Mouse (Mus musculus) MEL (cell line): ENCODE results near the gene Dph3. TPM values are rescaled to one million over a fixed set of nuclear protein-coding genes. Genes with fewer than 3 reads are reported as not detected.

Experiments used
- DNase-seq: peaks from one replicate; pipeline ENCODE4 v3.0.0; 2011; ENCODE audit warnings: low read depth, low spot score
- H3K27ac ChIP-seq: 2 replicates; pipeline ENCODE4 v1.5.1; 2012; ENCODE audit warnings: low read depth, mild to moderate bottlenecking, control low read depth, low read length, moderate library complexity; ENCODE audit not compliant: control insufficient read depth
- H3K27me3 ChIP-seq, 2 experiments: fragments of 150-350 bp in 1 of 2; sonication (generic) in 1 of 2; 2 replicates each; pipeline ENCODE4 v1.6.1; 2012; ENCODE audit warnings: low read length in 2 of 2, mild to moderate bottlenecking in 2 of 2, improper control_type of control experiment in 1 of 2, moderate library complexity in 1 of 2; ENCODE audit not compliant: insufficient read depth in 2 of 2, control insufficient read depth in 1 of 2
- H3K36me3 ChIP-seq, 2 experiments: 2 replicates each; pipeline ENCODE4 v1.6.1; 2012 to 2014; ENCODE audit warnings: low read length in 2 of 2, improper control_type of control experiment in 1 of 2, inconsistent platforms in 1 of 2, mild to moderate bottlenecking in 1 of 2; ENCODE audit not compliant: insufficient read depth in 2 of 2, control insufficient read depth in 1 of 2
- H3K4me1 ChIP-seq, 2 experiments: fragments of 150-350 bp in 1 of 2; sonication (generic) in 1 of 2; 2 replicates each; pipeline ENCODE4 v1.6.1; 2012; ENCODE audit warnings: low read length in 2 of 2, improper control_type of control experiment in 1 of 2, mild to moderate bottlenecking in 1 of 2; ENCODE audit not compliant: insufficient read depth in 2 of 2, control insufficient read depth in 1 of 2
- H3K4me3 ChIP-seq, 2 experiments: fragments of 150-350 bp in 1 of 2; sonication (generic) in 1 of 2; 2 replicates each; pipeline ENCODE4 v1.5.1; 2012; ENCODE audit warnings: low read depth in 2 of 2, low read length in 2 of 2, mild to moderate bottlenecking in 2 of 2, moderate library complexity in 2 of 2, control low read depth in 1 of 2, improper control_type of control experiment in 1 of 2; ENCODE audit not compliant: control insufficient read depth in 1 of 2, insufficient read depth in 1 of 2
- H3K79me2 ChIP-seq: 2 replicates; pipeline ENCODE4 v1.6.1; 2012; ENCODE audit warnings: mild to moderate bottlenecking, low read length, moderate library complexity; ENCODE audit not compliant: control insufficient read depth, poor library complexity, insufficient read depth
- H3K9ac ChIP-seq: 2 replicates; pipeline ENCODE4 v1.6.1; 2012; ENCODE audit warnings: low read depth, mild to moderate bottlenecking, control low read depth, low read length, moderate library complexity; ENCODE audit not compliant: control insufficient read depth, poor library complexity, severe bottlenecking
- H3K9me3 ChIP-seq: fragments of 150-350 bp; sonication (generic); replicated peaks from 2 replicates; pipeline ENCODE4 v1.6.1; 2012; ENCODE audit warnings: mild to moderate bottlenecking, low read length, improper control_type of control experiment, moderate library complexity; ENCODE audit not compliant: insufficient read depth
- CHD1 ChIP-seq: IDR thresholded peaks from 2 replicates; pipeline ENCODE4 v1.6.1; 2012; ENCODE audit warnings: low read depth, mild to moderate bottlenecking, inconsistent platforms, low read length, improper control_type of control experiment
- EP300 ChIP-seq, 2 experiments: IDR thresholded peaks; 2 replicates each; pipeline ENCODE4 v1.6.1; 2011; ENCODE audit warnings: improper control_type of control experiment in 2 of 2, low read length in 2 of 2, low read depth in 1 of 2, mild to moderate bottlenecking in 1 of 2
- GATA1 ChIP-seq: IDR thresholded peaks from 2 replicates; pipeline ENCODE4 v1.6.1; 2011; ENCODE audit warnings: low read depth, low read length, improper control_type of control experiment
- MYC ChIP-seq: IDR thresholded peaks from 2 replicates; pipeline ENCODE4 v1.6.1; 2011; ENCODE audit warnings: low read depth, mild to moderate bottlenecking, low read length, improper control_type of control experiment, moderate library complexity
- NRF1 ChIP-seq: IDR thresholded peaks from 2 replicates; pipeline ENCODE4 v1.6.1; 2014; ENCODE audit warnings: low read depth, mild to moderate bottlenecking, inconsistent platforms, low read length, improper control_type of control experiment, moderate library complexity; ENCODE audit not compliant: poor library complexity, insufficient read depth, severe bottlenecking
- RAD21 ChIP-seq: IDR thresholded peaks from 2 replicates; pipeline ENCODE4 v1.6.1; 2011; ENCODE audit warnings: mild to moderate bottlenecking, low read depth, low read length, improper control_type of control experiment
- SIN3A ChIP-seq: IDR thresholded peaks from 2 replicates; pipeline ENCODE4 v1.6.1; 2012; ENCODE audit warnings: low read length, improper control_type of control experiment, inconsistent platforms
- SMC3 ChIP-seq: IDR thresholded peaks from 2 replicates; pipeline ENCODE4 v1.6.1; 2011; ENCODE audit warnings: low read depth, low read length, improper control_type of control experiment
- TAL1 ChIP-seq: IDR thresholded peaks from 2 replicates; pipeline ENCODE4 v1.6.1; 2012; ENCODE audit warnings: mild to moderate bottlenecking, inconsistent platforms, low read length, moderate library complexity, mixed read lengths
- TCF12 ChIP-seq: IDR thresholded peaks from 2 replicates; pipeline ENCODE4 v1.6.1; 2014; ENCODE audit warnings: low read depth, mild to moderate bottlenecking, inconsistent platforms, low read length, improper control_type of control experiment, moderate library complexity
- ZKSCAN1 ChIP-seq: IDR thresholded peaks from 2 replicates; pipeline ENCODE4 v1.6.1; 2012; ENCODE audit warnings: low read depth, mild to moderate bottlenecking, inconsistent platforms, low read length, improper control_type of control experiment, moderate library complexity
- ZNF384 ChIP-seq: IDR thresholded peaks from 2 replicates; pipeline ENCODE4 v1.6.1; 2012; ENCODE audit warnings: low read depth, mild to moderate bottlenecking, inconsistent platforms, low read length, improper control_type of control experiment
- polyA plus RNA-seq, 2 experiments: library from polyadenylated mRNA; stranded (reverse) in 1 of 2; unstranded in 1 of 2; fragments of >175 nt in 1 of 2; fragments of >200 nt in 1 of 2; gene quantifications; 2 replicates each; pipeline versions ENCODE4 v1.2.1 to v1.2.4; 2012; ENCODE audit warnings: low replicate concordance in 2 of 2, low read depth in 1 of 2; ENCODE audit not compliant: insufficient read length in 2 of 2, insufficient read depth in 1 of 2, missing spikeins in 1 of 2
- total RNA-seq: library from RNA; depleted of rRNA; stranded (reverse); fragments of 300-350 nt; gene quantifications from 2 replicates; pipeline ENCODE4 v1.2.3, GENCODE M21; 2012

Gene Dph3
- total and polyA plus RNA-seq, 3 experiments: 103 to 116 (median 108) TPM

DNA sequence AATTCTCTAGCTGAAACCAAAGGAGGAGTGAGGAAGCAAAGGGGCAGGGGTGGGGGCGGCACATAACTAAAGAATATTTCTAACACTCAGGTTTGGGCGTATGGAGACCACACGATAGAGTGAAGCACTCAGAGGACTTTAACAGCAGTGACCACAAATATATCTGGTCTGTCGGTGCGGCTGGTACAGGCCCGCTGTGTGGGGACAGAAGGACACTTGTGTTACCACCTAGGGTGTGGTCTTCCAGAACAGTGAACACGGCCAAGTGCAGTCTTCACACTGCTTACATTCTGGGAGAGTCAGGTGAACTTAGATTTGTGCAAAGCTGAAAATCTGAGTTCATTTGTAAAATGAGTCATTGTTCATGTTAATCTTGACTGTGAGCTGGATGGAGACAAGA is 12.2 kb upstream of the Dph3 start:
- Histone ChIP-seq H3K4me3 (no peak overlapping the region), H3K4me1 (no peaks in the 10 kb centered on the region), H3K27me3 (no peaks in the 10 kb centered on the region), H3K27ac (no peak overlapping the region), H3K36me3 (peaks cover 0 to 44% of the 10 kb centered on the region in 2 experiments; a peak in 2 of 4 replicates), H3K9me3 (no peaks in the 10 kb centered on the region), H3K9ac (no peak overlapping the region), H3K79me2 (no peaks in the 10 kb centered on the region)
- DNase-seq: no peak
- TF ChIP-seq CHD1 (no peak), SIN3A (no peak)

DNA sequence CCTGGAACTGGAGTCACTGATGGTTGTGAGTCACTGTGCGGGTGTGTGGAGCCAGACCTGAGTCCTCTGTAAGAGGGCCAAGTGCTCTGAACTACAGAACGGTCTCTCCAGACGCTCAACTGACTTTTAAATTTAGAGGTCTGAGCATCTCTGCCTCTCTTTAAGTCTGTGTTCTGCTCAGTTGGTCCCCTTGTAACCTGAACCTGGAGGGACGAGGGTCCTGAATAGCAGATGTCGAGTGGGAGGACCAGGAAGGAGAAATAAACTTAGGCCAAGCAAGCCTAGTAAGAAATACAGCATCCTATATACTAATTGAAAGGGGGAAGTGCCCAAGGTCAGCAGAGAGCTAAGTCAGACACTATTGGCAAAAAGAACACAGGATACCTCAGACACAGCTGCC is 11.2 kb upstream of the Dph3 start:
- DNase-seq: no peak
- TF ChIP-seq SMC3 (no peak), TAL1 (no peak)
- H3K9me3 ChIP-seq: no peaks in the 10 kb centered on the region
- no peak overlapping the region for H3K4me3 ChIP-seq
- no peaks in the 10 kb centered on the region for H3K79me2 ChIP-seq
- H3K27me3 ChIP-seq: no peaks in the 10 kb centered on the region
- peaks cover 0 to 47% of the 10 kb centered on the region in 2 experiments; a peak in 2 of 4 replicates for H3K36me3 ChIP-seq
- H3K9ac ChIP-seq: no peak overlapping the region
- no peaks in the 10 kb centered on the region for H3K4me1 ChIP-seq
- no peak overlapping the region for H3K27ac ChIP-seq

DNA sequence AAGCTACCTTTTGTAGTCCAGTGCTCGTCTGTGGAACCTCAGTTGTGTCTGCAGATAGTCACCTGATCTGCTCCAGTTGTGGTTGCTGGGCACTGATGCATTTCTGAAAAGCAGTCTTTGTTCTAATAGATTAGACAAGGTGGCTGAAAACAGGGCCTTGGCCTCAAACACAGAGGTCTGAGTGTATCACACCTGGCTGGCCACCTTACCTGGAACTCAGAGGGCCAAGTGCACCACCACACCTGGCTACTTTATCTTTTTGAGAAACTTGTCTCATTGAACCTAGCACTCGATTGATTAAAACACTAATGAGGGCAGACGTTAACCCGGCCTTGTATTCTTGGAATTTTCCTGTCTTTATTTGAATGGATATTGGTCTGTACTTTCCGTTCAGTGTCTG is 10.1 kb upstream of the Dph3 start:
- peaks cover 0 to 45% of the 10 kb centered on the region in 2 experiments; a peak in 2 of 4 replicates for H3K36me3 ChIP-seq
- TF ChIP-seq ZKSCAN1 (no peak), EP300 (IDR thresholded peaks at IDR 0.05; ENCODE audit: low read depth in 1 of 2, low read length in 2 of 2) (no peak), ZNF384 (no peak), RAD21 (no peak), CHD1 (no peak), MYC (no peak), TCF12 (no peak), GATA1 (no peak), NRF1 (no peak)
- no peaks in the 10 kb centered on the region for H3K79me2 ChIP-seq
- H3K27ac ChIP-seq: no peak overlapping the region
- H3K27me3 ChIP-seq: no peaks in the 10 kb centered on the region
- DNase-seq: no peak
- no peak overlapping the region for H3K9ac ChIP-seq
- no peaks in the 10 kb centered on the region for H3K4me1 ChIP-seq
- no peaks in the 10 kb centered on the region for H3K9me3 ChIP-seq
- H3K4me3 ChIP-seq: no peak overlapping the region
